Mouse (Mus musculus) heart, postnatal 4 days (tissue): ENCODE results near the gene Gm32687. TPM values are rescaled to one million over a fixed set of nuclear protein-coding genes. Genes with fewer than 3 reads are reported as not detected.
"Not testable (repeated sequence)": the region's sequence is repeated elsewhere in the genome, so short reads cannot be mapped to it uniquely, and the experiment has no call there.

Experiments used
- DNase-seq: peaks from one replicate; pipeline ENCODE4 v3.0.0; 2021
- total RNA-seq, 2 experiments: library from RNA; stranded (reverse); gene quantifications; 2 replicates each; pipeline ENCODE4 v1.2.3; 2021

Gene Gm32687
- 1 to 10 TPM in 1 of 2 experiments, not detected in 1; 2.8 TPM for total RNA-seq

DNA sequence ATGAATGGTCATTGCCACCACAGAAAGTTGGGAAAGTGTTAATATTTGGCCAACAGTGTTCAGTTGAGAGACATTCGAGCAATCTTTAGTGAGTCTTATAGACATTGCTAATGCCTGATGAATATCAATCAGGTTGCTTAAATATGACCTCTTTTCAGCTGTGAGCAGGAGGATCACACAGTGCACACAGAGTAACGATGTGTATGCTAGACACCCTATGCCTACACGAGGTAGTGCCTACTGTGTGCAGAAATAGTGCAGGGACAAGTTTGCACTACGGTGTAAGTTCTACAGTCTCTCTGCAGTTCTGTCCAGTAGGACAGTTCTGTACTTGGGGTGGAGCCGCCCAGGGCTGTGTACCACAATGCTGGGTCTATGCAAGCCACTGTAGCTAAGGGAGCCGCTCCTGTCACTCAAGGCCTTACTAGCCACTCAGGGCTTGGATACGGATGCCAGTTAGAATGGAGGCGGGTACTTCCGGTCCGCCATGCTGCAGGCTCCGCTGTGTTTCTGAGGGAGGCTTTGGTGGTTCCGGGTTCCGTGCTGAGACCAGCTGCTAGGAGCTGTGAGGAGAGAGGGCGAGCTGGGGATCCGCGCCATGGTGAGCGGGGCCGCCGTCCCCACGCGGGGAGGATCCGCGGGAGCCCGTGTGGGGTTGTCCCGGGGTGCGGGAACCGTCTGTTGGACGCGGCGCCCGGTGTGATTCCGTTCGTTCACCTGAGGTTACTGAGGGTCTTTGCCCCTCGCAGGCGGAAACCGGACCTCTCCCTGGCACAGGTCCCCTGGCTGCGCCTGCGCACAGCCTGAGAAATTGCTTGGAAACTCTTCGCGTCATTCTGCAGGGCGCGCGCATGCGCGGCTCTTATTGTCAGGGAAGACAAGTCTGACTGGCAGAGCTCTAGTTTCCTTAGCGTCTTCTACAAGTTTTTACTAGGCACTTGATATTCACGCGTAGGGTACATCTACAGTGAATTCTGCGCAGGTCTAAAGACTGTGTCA, at the start of gene Gm32687:
TSS of gene Gm32687 (plus strand) at position 526 of the 999 bp plus-strand sequence.
- DNase-seq, result not testable (repeated sequence)

GRCm38 (mm10) chr10:81846219-81846618, 17.5 kb upstream of the Gm32687 start:
- not testable (repeated sequence) for DNase-seq

DNA sequence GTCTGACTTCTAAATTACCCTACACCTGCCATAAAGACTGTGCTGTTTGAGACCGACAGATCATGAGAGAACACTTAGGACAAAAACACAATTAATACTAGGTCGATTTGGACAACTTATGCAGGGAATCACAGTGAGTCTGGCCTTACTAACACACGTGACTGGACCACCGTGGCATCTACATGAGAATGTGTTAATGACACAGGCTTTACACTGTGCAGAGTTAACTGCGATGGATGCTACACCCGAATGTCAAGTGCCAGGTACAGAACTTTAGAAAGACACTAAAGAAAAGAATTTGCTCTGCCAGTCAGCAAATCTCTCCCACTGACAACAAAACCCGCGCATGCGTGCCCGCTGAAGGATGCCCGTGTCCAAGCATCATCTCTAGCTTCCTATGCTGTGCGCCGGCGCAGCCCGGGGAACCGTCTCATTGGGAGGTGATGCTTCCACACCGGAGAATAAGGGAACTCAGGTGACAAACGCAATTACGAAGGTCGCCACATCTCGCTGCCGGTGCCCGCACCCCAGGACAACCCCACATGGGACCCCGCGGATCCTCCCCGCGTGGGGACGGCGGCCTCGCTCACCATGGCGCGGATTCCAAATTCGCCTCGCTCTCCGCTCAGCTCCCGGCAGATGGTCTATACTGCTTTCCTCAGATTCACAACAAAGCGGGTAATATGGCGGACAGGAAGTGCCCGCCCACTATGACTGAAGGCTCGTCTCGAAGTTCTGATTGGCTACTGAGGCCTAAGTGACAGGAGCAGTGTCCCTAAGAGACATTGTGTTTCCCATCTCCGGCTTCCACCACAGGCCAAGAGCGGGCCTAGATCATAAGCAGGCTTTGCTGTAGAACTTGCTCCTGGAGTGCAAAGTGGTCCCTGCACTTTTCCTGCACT, 66.4 kb downstream of the Gm32687 start, which contains the start of gene Zfp781:
TSS of gene Zfp781 (minus strand) at position 639 of the 902 bp plus-strand sequence.
- DNase-seq, result not testable (repeated sequence)

Other genes with a start within 250 kb of the Gm32687 start
- gene Sirt6, start 236.1 kb upstream of the Gm32687 start, total RNA-seq, result 10 to 100 TPM; 16.8 to 17.0 TPM
- gene Ankrd24, start 235.4 kb upstream of the Gm32687 start, total RNA-seq, result 10 to 100 TPM; 14.5 to 16.0 TPM
- gene Gm10778, start 214.9 kb upstream of the Gm32687 start, total RNA-seq, result 1 to 10 TPM; 2.9 to 3.5 TPM
- 1 to 10 TPM; 8.5 to 9.2 TPM for gene Zfp433, start 159.1 kb upstream of the Gm32687 start, total RNA-seq
- gene Gm3055, start 92.8 kb upstream of the Gm32687 start, total RNA-seq, result 1 to 10 TPM; 3.7 to 4.3 TPM
- gene Gm4767, start 51.7 kb upstream of the Gm32687 start, total RNA-seq, result 1 to 10 TPM; 1.6 to 2.9 TPM
- gene Zfp781, start 66.5 kb downstream of the Gm32687 start, total RNA-seq, result 1 to 10 TPM; 1.7 to 1.8 TPM
- 10 to 100 TPM; 10.9 to 11.8 TPM for gene Zfp873, start 184.2 kb downstream of the Gm32687 start, total RNA-seq
- gene BC024063, start 219.4 kb downstream of the Gm32687 start, total RNA-seq, result 1 to 10 TPM; 4.3 to 4.5 TPM